Mouse (Mus musculus): ENCODE data around the gene Hspa8. TPM values are rescaled to one million over a fixed set of nuclear protein-coding genes. Genes with fewer than 3 reads are reported as not detected.

The Hspa8 gene
- polyA plus RNA-seq, 1 experiment from 2014 or later = 3,317 TPM

- 93% methylated on average over 7 of the region's 7 CpGs for WGBS
- H3K4me3 ChIP-seq (ENCODE audit: low read depth, low read length) = no peak overlapping the region
- no peak for ATAC-seq
Observed at GRCm38 (mm10) chr9:40814060-40814459, 13.3 kb downstream of the Hspa8 start.

GRCm38 (mm10) chr9:40817325-40818028, 16.7 kb downstream of the Hspa8 start:
- Histone ChIP-seq H3K9ac (ENCODE audit: low read depth, low read length) (no peak overlapping the region), H3K4me3 (ENCODE audit: low read depth, low read length) (no peak overlapping the region), H3K36me3 (ENCODE audit: control insufficient read depth, insufficient read depth, low read length) (no peaks in the 10 kb centered on the region), H3K4me1 (ENCODE audit: control insufficient read depth, insufficient read depth, low read length) (peaks cover 7% of the 10 kb centered on the region; the same call in 1 of the 2 replicates), H3K9me3 (replicated peaks; ENCODE audit: control insufficient read depth, low read length, poor library complexity, severe bottlenecking) (no peaks in the 10 kb centered on the region), H3K4me2 (ENCODE audit: low read length) (no peak overlapping the region), H3K27me3 (ENCODE audit: control insufficient read depth, insufficient read depth, low read depth, low read length) (no peaks in the 10 kb centered on the region), H3K27ac (ENCODE audit: low read length) (no peak overlapping the region)
- no peak for ATAC-seq
- WGBS = 85% methylated on average over 5 of the region's 5 CpGs

More at GRCm38 (mm10) chr9:40814060-40814459, 13.3 kb downstream of the Hspa8 start:
- Histone ChIP-seq H3K9me3 (replicated peaks; ENCODE audit: control insufficient read depth, low read length, poor library complexity, severe bottlenecking) (no peaks in the 10 kb centered on the region), H3K9ac (ENCODE audit: low read depth, low read length) (no peak overlapping the region), H3K4me1 (ENCODE audit: control insufficient read depth, insufficient read depth, low read length) (no peaks in the 10 kb centered on the region), H3K36me3 (ENCODE audit: control insufficient read depth, insufficient read depth, low read length) (no peaks in the 10 kb centered on the region), H3K27ac (ENCODE audit: low read length) (no peak overlapping the region), H3K27me3 (ENCODE audit: control insufficient read depth, insufficient read depth, low read depth, low read length) (no peaks in the 10 kb centered on the region), H3K4me2 (ENCODE audit: low read length) (no peak overlapping the region)

- no peak overlapping the region for H3K9ac ChIP-seq (ENCODE audit: low read depth, low read length)
- no peaks in the 10 kb centered on the region for H3K9me3 ChIP-seq (replicated peaks; ENCODE audit: control insufficient read depth, low read length, poor library complexity, severe bottlenecking)
- no peak for ATAC-seq
- no peaks in the 10 kb centered on the region for H3K27me3 ChIP-seq (ENCODE audit: control insufficient read depth, insufficient read depth, low read depth, low read length)
- peaks cover 7% of the 10 kb centered on the region; the same call in 1 of the 2 replicates for H3K4me1 ChIP-seq (ENCODE audit: control insufficient read depth, insufficient read depth, low read length)
- WGBS = 47% methylated on average over 6 of the region's 6 CpGs
- no peaks in the 10 kb centered on the region for H3K36me3 ChIP-seq (ENCODE audit: control insufficient read depth, insufficient read depth, low read length)
- no peak overlapping the region for H3K4me2 ChIP-seq (ENCODE audit: low read length)
- no peak overlapping the region for H3K4me3 ChIP-seq (ENCODE audit: low read depth, low read length)
- no peak overlapping the region for H3K27ac ChIP-seq (ENCODE audit: low read length)
Observed at GRCm38 (mm10) chr9:40825601-40826000, 24.8 kb downstream of the Hspa8 start.

- no peaks in the 10 kb centered on the region for H3K4me1 ChIP-seq (ENCODE audit: control insufficient read depth, insufficient read depth, low read length)
- no peak for ATAC-seq
- no peak overlapping the region for H3K4me3 ChIP-seq (ENCODE audit: low read depth, low read length)
- H3K27me3 ChIP-seq (ENCODE audit: control insufficient read depth, insufficient read depth, low read depth, low read length) = no peaks in the 10 kb centered on the region
- 84% methylated on average over 4 of the region's 4 CpGs for WGBS
- H3K4me2 ChIP-seq (ENCODE audit: low read length) = no peak overlapping the region
- H3K36me3 ChIP-seq (ENCODE audit: control insufficient read depth, insufficient read depth, low read length) = no peaks in the 10 kb centered on the region
- H3K9me3 ChIP-seq (replicated peaks; ENCODE audit: control insufficient read depth, low read length, poor library complexity, severe bottlenecking) = no peaks in the 10 kb centered on the region
- H3K9ac ChIP-seq (ENCODE audit: low read depth, low read length) = no peak overlapping the region
- H3K27ac ChIP-seq (ENCODE audit: low read length) = no peak overlapping the region
Observed at GRCm38 (mm10) chr9:40827366-40827765, 26.6 kb downstream of the Hspa8 start.

- no peak overlapping the region for H3K4me2 ChIP-seq (ENCODE audit: low read length)
Observed at GRCm38 (mm10) chr9:40834569-40834968, 33.8 kb downstream of the Hspa8 start.

GRCm38 (mm10) chr9:40836681-40837080, 35.9 kb downstream of the Hspa8 start:
- H3K4me3 ChIP-seq (ENCODE audit: low read depth, low read length) = no peak overlapping the region
- 87% methylated on average over 3 of the region's 3 CpGs for whole genome bisulfite sequencing
- H3K27ac ChIP-seq (ENCODE audit: low read length) = no peak overlapping the region
- no peak for ATAC-seq
- no peak overlapping the region for H3K9ac ChIP-seq (ENCODE audit: low read depth, low read length)
- H3K9me3 ChIP-seq (replicated peaks; ENCODE audit: control insufficient read depth, low read length, poor library complexity, severe bottlenecking) = no peaks in the 10 kb centered on the region
- no peaks in the 10 kb centered on the region for H3K4me1 ChIP-seq (ENCODE audit: control insufficient read depth, insufficient read depth, low read length)
- H3K36me3 ChIP-seq (ENCODE audit: control insufficient read depth, insufficient read depth, low read length) = no peaks in the 10 kb centered on the region
- no peak overlapping the region for H3K4me2 ChIP-seq (ENCODE audit: low read length)
- no peaks in the 10 kb centered on the region for H3K27me3 ChIP-seq (ENCODE audit: control insufficient read depth, insufficient read depth, low read depth, low read length)

More at GRCm38 (mm10) chr9:40834569-40834968, 33.8 kb downstream of the Hspa8 start:
- Histone ChIP-seq H3K9ac (ENCODE audit: low read depth, low read length) (no peak overlapping the region), H3K36me3 (ENCODE audit: control insufficient read depth, insufficient read depth, low read length) (no peaks in the 10 kb centered on the region), H3K4me3 (ENCODE audit: low read depth, low read length) (no peak overlapping the region), H3K9me3 (replicated peaks; ENCODE audit: control insufficient read depth, low read length, poor library complexity, severe bottlenecking) (no peaks in the 10 kb centered on the region), H3K27me3 (ENCODE audit: control insufficient read depth, insufficient read depth, low read depth, low read length) (no peaks in the 10 kb centered on the region), H3K4me1 (ENCODE audit: control insufficient read depth, insufficient read depth, low read length) (no peaks in the 10 kb centered on the region), H3K27ac (ENCODE audit: low read length) (no peak overlapping the region)
- 5% methylated on average over 12 of the region's 12 CpGs for WGBS
- peak; percentile 36; the same call in 1 of the 2 replicates for ATAC-seq

GRCm38 (mm10) chr9:40839662-40840061, 38.9 kb downstream of the Hspa8 start:
- 86% methylated on average over 3 of the region's 3 CpGs for WGBS
- no peak overlapping the region for H3K4me3 ChIP-seq (ENCODE audit: low read depth, low read length)
- no peaks in the 10 kb centered on the region for H3K9me3 ChIP-seq (replicated peaks; ENCODE audit: control insufficient read depth, low read length, poor library complexity, severe bottlenecking)
- ATAC-seq = no peak
- H3K4me2 ChIP-seq (ENCODE audit: low read length) = no peak overlapping the region
- no peak overlapping the region for H3K9ac ChIP-seq (ENCODE audit: low read depth, low read length)
- no peak overlapping the region for H3K27ac ChIP-seq (ENCODE audit: low read length)
- no peaks in the 10 kb centered on the region for H3K4me1 ChIP-seq (ENCODE audit: control insufficient read depth, insufficient read depth, low read length)
- H3K27me3 ChIP-seq (ENCODE audit: control insufficient read depth, insufficient read depth, low read depth, low read length) = no peaks in the 10 kb centered on the region
- H3K36me3 ChIP-seq (ENCODE audit: control insufficient read depth, insufficient read depth, low read length) = no peaks in the 10 kb centered on the region

GRCm38 (mm10) chr9:40851515-40851914, 50.7 kb downstream of the Hspa8 start:
- Histone ChIP-seq H3K27ac (ENCODE audit: low read length) (no peak overlapping the region), H3K4me1 (ENCODE audit: control insufficient read depth, insufficient read depth, low read length) (no peaks in the 10 kb centered on the region), H3K9me3 (replicated peaks; ENCODE audit: control insufficient read depth, low read length, poor library complexity, severe bottlenecking) (no peaks in the 10 kb centered on the region), H3K36me3 (ENCODE audit: control insufficient read depth, insufficient read depth, low read length) (no peaks in the 10 kb centered on the region), H3K4me2 (ENCODE audit: low read length) (no peak overlapping the region), H3K9ac (ENCODE audit: low read depth, low read length) (no peak overlapping the region), H3K27me3 (ENCODE audit: control insufficient read depth, insufficient read depth, low read depth, low read length) (peaks cover 2% of the 10 kb centered on the region), H3K4me3 (ENCODE audit: low read depth, low read length) (no peak overlapping the region)
- ATAC-seq = no peak
- WGBS = 32% methylated on average over 2 of the region's 2 CpGs

GRCm38 (mm10) chr9:40858461-40859160, 57.8 kb downstream of the Hspa8 start:
- no peaks in the 10 kb centered on the region for H3K36me3 ChIP-seq (ENCODE audit: control insufficient read depth, insufficient read depth, low read length)

More at GRCm38 (mm10) chr9:40858461-40859160, 57.8 kb downstream of the Hspa8 start:
- Histone ChIP-seq H3K27me3 (ENCODE audit: control insufficient read depth, insufficient read depth, low read depth, low read length) (no peaks in the 10 kb centered on the region; the same call in 1 of the 2 replicates), H3K4me1 (ENCODE audit: control insufficient read depth, insufficient read depth, low read length) (peaks cover 2% of the 10 kb centered on the region; the same call in 1 of the 2 replicates), H3K9me3 (replicated peaks; ENCODE audit: control insufficient read depth, low read length, poor library complexity, severe bottlenecking) (no peaks in the 10 kb centered on the region), H3K4me2 (ENCODE audit: low read length) (peak overlapping the region; percentile 73), H3K4me3 (ENCODE audit: low read depth, low read length) (peak overlapping the region; percentile 39), H3K9ac (ENCODE audit: low read depth, low read length) (peak overlapping the region; percentile 50; the same call in 1 of the 2 replicates), H3K27ac (ENCODE audit: low read length) (no peak overlapping the region)
- WGBS = 3% methylated on average over 21 of the region's 21 CpGs
- ATAC-seq = peak; percentile 74; the same call in 1 of the 2 replicates

Data from midbrain, embryonic 16.5 days (tissue).